Mouse (Mus musculus) right cerebral cortex, adult 18-20 months (tissue): Measurements from ENCODE around the gene Sh2b2.
"Not testable (repeated sequence)": the region's sequence is repeated elsewhere in the genome, so short reads cannot be mapped to it uniquely, and the experiment has no call there.

Source experiments
- DNase-seq: peaks from one replicate; pipeline ENCODE4 v3.0.0; 2022; ENCODE audit warnings: mixed read lengths

Sh2b2 gene

DNA sequence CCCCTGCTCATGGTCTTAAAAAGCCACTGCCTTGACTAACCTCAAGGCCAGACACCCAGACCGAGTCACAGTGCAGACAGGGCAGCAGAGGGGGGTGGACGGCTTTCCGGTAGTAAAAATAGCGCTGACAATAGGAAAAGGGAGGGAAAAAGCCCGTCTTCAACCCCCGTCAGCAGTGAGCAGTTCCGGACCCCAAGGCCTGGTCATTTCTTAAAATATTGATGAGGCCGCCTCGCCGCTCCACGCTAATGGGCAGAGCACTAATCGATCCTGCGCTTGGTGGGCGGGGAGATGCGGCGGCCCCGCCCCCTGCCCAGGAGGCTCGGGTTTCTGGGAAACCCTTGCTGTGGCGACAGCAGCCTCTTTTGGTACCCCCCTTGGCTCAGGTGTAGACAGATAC is 8.7 kb downstream of the Sh2b2 start:
- DNase-seq: no peak

GRCm38 (mm10) chr5:136236611-136237010 is 9.7 kb downstream of the Sh2b2 start:
- no peak for DNase-seq

DNA sequence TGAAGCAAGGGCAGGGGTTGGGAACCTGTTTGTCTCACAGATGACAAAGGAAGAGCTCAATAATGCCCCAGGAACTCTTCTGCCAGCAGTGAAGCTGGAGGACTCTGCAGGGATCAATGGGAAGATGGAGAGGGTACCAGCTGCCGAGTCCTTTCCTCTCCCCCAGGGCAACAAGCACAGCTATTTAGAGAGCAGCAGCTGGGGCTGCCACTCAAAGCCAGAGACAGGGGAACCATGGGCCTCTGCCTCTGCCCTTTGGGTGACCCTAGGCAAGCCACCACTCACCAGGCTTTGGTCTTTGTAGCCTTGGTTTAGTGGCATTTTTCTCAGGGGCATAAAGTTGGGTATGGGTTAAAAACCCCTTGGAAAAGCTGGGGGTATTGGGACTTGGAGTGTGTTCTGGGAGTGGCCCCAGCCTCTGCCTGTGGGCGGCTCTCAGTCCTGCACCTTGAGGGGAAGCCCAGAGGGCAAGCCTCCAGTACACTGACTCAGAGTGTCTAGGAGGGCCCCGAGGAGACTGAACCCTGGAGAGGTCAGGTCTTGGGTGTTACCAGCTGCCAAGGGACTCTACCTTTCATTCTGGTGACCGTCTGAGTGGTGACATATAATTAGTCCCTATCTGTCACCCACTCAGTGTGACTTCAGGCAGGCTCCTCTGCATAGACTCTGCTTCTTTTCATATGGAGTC is 15.9 kb downstream of the Sh2b2 start:
- DNase-seq: no peak

GRCm38 (mm10) chr5:136226246-136226876 is 20.0 kb downstream of the Sh2b2 start:
- no peak for DNase-seq

DNA sequence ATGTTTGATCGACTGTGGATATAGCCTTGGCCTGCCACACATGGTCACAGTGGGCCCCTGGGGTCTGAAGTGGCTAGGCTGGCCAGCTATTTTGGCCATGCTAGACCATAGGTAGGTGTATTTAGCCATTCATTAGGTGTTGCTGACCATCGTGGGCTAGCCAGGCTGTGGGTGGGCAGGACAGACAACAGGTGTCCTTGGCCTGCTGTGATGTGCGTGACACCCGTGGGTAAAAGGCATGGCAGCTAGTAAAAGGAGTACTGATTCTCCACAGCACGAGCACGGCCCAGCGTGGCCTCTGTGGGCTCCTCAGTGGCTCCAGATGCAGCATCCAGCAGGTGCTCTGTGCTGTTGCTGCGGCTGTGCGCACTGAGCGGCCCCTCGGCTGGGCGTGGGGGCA is 27.8 kb downstream of the Sh2b2 start:
- DNase-seq: no peak

DNA sequence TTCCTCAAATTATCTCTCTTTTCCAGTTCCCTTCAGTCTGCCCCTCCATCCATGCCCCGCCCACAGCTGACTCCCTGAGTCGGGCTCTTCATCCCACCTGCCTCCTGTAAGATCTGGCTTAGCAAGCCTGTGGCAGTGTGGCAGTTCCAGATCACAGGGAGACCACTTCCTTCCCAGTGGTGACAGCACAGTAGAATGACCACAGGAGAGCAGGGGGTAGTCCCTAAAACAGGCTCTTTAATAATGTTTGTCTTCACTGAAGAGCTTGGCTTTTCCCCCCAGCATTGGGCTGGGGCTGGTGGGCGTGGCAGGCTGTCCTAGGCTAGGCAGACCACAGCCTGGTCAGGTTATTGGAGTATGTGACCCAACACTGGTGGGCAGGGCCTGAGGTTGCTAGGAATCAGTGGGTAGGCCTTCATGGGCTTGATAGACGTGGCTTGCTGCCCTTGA is 28.4 kb downstream of the Sh2b2 start:
- DNase-seq: no peak

DNA sequence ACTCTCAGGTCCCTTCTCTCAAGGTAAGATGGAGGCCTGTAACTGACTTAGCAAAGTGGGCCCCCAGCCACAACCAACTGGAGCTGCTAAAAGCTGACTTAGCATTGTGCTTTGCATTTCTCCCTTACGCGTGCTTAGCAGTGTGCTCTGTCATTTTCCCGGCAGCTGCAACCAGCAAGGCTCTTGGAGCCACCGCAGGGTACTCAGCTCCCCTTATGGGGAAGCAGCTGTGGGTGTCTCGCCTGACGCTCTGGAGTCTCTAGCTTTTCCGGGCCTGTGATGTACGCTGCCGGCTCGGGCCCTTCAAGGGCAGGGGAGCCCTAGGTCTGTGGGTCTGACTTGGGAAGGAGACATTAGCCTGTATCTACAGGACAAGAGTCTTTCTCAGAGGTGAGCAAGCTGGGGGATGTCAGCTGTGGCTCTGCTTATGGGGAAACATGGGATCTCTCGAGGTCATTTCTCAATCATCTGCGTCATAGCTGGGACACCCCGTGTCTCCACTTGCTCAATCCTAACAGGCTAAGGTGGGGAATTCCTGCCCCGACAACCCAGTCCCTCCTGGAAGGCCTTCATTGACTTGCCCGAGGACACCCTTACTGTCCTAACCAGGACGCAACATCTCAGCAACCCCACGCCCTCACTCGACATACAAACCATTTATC is 29.2 kb downstream of the Sh2b2 start:
- DNase-seq: no peak

- DNase-seq: no peak
These were observed 30.4 kb downstream of the Sh2b2 start for GRCm38 (mm10) chr5:136215958-136216357.

- DNase-seq: no peak
These were observed 31.1 kb downstream of the Sh2b2 start for GRCm38 (mm10) chr5:136215211-136215610.

DNA sequence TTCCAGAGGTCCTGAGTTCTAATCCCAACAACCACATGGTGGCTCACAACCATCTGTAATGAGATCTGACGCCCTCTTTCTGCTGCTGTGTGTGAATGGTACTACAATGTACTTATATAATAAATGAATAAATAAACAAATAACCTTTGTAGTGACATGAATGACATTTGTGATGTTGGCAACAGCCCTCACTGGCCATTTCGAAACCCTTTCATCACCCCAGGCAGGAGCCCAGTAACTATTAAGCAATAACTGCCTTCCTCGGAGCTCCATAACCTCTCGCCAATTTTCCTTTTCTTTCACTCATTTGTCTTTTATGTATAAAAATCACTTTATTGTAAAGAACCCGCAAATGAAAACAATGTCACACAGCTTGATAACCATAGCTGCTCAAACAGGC is 32.6 kb downstream of the Sh2b2 start:
- DNase-seq: no peak

DNA sequence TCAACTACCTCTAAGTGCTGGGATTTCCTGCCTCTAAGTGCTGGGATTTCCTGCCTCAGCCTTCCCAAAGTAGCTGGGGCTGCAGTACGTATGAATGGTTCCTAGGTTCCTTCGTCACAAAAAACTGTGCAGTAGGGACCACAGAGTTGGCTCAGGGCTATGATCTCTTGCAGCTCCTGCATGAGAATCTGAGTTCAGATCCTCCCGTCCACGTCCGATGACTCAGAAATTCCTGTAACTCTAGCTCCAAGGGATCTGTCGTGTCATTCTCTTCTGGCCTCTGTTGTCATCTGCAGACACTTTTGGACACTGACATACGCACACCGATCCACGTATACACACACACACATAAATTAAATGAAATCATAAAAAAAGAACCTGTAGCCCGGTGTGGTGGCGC is 33.6 kb downstream of the Sh2b2 start:
- no peak for DNase-seq

DNA sequence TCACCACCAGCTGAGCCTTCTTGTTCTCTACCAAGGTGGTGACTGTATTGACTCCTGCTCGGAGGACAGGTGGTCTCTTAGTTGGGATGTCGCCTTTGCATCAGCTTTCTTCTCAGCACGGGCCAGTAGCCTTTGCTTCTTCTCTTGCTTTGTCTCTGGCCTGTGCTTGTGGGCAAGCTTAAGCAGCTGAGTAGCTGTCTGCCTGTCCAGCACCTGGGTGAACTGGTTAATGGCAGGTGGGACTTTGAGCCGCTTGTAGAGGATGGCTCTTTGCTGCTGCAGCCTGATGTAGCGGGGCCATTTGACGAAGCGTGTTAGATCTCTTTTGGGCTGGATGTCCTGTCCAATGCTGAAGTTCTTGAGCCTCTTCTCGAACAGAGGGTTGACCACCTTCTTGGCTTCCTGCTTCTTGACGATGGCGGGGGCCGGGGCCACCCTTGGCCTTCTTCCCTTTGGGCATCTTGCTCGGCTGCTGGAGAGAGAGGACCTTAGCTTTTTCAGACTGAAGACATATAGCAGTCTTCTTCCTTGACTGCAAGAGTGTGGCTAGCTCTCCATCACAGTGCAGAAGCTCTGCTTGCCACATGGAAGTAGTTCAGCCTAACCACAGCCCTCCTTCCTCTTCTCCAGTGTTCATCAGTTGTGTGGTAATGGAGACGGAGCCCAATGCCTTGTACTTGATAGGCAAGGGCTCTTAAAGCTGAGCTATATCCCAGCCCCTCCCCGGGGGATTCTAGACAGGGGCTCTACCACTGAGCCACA is 34.8 kb downstream of the Sh2b2 start:
- not testable (repeated sequence) for DNase-seq

- DNase-seq: no peak
These were observed 35.8 kb downstream of the Sh2b2 start for GRCm38 (mm10) chr5:136210549-136210948.

DNA sequence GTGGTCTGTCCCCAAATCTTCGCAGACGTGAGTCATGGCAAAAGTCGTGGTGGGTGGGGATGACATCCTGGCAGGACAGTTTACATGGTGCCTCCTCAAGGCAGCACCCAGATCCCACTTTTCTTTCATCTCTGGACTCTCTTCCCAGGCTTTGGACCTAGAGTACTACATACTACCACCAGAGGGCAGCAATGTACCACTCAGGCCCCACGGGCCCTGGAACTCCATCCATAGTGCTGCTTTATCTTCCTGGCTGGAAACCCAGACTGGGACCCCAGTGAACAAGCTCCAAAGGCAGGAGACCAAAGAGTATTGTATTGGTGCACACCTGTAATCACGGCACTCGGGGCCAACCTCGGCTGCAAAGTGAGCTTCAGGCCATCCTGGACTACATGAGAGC is 44.5 kb downstream of the Sh2b2 start:
- DNase-seq: peak; percentile 67

DNA sequence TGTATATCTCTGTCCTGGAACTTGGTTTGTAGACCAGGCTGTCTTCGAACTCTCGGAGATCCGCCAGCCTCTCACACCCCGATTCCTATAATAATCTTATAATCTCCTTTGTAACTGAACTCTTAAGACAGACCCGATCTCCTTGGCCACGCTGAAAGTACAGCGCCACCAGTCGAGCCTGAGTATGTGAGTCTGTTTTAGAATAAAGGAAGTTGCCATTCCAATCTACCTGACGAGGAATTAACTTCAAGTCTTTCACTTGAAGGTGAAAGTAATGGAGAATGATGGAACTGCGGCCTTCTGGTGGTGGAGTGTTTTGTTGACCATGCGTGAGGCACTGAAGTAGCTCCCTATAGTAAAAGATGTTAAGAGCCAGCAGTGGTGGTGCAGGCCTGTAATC is 46.8 kb downstream of the Sh2b2 start:
- DNase-seq: no peak

- DNase-seq: peak; percentile 91
These were observed 47.6 kb downstream of the Sh2b2 start, which contains the start of gene Prkrip1 for GRCm38 (mm10) chr5:136198474-136199391. Prkrip1 (minus strand) TSS chr5:136198963.

- DNase-seq: no peak
These were observed 54.5 kb downstream of the Sh2b2 start for GRCm38 (mm10) chr5:136191870-136192269.

DNA sequence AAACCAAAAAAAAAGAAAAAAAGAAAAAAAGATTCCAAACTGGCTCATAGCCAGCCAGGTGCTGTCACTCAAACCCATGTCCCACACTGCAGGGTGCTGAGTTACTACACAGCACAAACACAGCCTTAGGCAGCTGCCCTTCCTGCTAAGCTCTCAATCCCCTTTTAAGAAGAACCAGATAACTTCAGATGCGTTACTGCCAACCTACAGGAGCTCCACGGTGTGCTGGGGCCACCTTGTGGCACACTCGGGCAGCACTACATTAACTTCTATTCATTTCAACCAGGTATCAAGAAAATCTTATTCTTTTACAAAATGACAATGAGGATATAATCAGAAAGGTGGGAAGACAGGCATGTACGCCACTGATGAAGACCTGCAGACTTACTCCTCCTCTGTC is 59.6 kb downstream of the Sh2b2 start:
- no peak for DNase-seq

- DNase-seq: no peak
These were observed 62.6 kb downstream of the Sh2b2 start for GRCm38 (mm10) chr5:136183766-136184165.

DNA sequence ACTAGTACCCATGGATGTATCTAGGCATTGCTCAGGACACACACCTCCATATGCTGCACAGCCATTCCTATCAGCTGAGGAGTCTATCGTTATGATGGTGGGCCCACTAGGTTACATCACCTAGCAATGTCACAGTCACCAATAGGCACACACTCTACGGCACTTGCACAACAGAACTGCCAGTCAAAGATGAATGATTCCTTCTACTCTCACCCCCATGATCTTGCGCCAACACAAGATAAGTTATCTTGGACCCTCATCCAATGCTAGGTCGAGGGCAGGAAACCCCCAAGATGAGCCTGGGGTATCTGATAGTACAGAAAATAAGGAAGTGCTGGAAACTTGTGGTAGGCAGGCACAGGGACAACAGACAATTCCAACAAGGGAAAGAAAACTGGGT is 63.5 kb downstream of the Sh2b2 start:
- DNase-seq: no peak

- DNase-seq: peak; percentile 75
These were observed 64.3 kb downstream of the Sh2b2 start for GRCm38 (mm10) chr5:136182049-136182448.

DNA sequence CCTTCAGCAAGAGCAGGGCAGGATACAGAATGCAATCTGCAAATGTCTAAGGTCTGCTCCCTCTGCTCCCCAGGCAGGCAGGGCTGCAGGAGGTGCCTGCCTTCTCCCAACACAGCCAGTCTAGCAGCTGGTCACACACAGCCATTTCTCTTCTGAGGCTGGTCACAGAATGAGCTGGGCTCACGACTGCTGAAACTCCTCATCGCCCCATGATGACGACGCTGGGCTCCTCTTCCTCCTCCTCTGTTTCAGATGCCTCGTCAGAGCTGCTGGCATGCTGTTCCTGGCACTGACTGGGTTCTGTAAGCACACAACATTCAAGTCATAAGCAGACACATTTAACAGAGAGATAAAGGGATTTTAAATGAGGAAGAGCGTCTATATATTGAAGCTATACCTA is 65.2 kb downstream of the Sh2b2 start:
- DNase-seq: no peak
